Comparison of ENCODE assay signal across 8 mouse cellular contexts in the genomic region with DNA sequence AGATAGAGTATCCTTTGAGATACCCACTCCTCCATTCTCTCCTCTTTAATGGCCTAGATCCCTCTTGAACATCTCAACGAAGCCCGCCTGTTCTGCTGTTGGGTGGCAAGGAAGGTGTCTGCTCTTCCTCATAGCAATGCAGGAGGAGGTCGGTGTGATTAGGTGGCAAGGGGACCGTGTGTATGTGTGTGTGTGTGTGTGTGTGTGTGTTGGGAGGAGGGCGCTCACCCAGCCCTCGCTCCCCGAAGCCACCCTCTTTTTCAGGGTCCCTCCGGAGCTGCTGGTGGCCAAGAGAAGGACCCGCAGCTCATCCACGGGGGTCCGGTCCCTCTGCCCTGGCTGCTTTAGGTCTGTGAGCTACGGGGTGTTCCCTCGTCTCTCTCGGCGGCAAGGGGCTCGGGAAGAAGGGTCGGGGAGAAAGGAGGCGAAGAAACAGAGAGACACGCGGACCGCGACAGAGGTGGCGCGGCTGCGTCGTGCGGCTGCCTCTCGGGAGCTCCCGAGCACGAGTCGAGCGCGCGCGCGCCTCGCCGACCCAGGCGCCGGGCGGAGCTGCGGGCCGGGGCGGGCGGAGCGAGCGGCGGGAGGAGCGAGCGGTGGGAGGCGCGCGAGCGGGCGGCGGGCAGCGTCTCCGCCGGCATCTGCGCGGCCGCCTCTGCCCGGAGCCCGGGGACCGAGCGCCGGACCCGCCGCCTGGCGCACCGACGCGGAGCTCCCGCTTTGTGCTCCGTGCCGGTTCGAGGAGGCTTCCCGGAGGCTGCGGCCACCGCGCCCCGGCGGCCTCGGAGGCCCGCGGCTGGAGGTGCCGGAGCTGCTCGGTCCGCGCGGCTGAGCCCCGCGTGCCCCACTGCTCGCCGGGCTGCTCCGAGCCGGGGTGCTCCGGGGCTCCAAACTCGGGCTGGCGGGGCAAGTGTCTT. TPM values are rescaled to one million over a fixed set of nuclear protein-coding genes. Genes with fewer than 3 reads are reported as not detected.
DNase-seq lines count a peak whose midpoint lies in the region; ATAC-seq and TF ChIP-seq lines count a peak whose summit lies in the region.

A gene (plus strand): TSS at position 547 of the 917 bp plus-strand sequence.

- H3K9ac ChIP-seq in heart, embryonic 12.5 days, result peak within 1 kb of the TSS; percentile 76
- H3K9ac ChIP-seq in kidney, embryonic 16.5 days (replicated peaks; ENCODE audit: low read length), result peak within 1 kb of the TSS; percentile 79
- peak within 1 kb of the TSS; percentile 74 for H3K9ac ChIP-seq in liver, embryonic 13.5 days
- H3K9ac ChIP-seq in stomach, embryonic 14.5 days (replicated peaks; ENCODE audit: low read depth, low read length), result peak within 1 kb of the TSS; percentile 67

- peak; percentile 63; the same call in 1 of the 2 replicates for TF ChIP-seq POLR2A in bone marrow macrophage, adult 2 months (IDR thresholded peaks at IDR 0.05; ENCODE audit: borderline replicate concordance, low read depth, low read length)
- TF ChIP-seq POLR2A in embryonic fibroblast, embryonic 13.5 days (IDR thresholded peaks at IDR 0.05; ENCODE audit: low read depth, low read length), result peak; percentile 89

- H3K9me3 ChIP-seq in heart, embryonic 12.5 days (replicated peaks), result no peaks in the 10 kb centered on the region
- no peaks in the 10 kb centered on the region for H3K9me3 ChIP-seq in kidney, embryonic 16.5 days (ENCODE audit: low read length)
- no peaks in the 10 kb centered on the region for H3K9me3 ChIP-seq in liver, embryonic 13.5 days (replicated peaks)
- H3K9me3 ChIP-seq in stomach, embryonic 14.5 days (ENCODE audit: control insufficient read depth, low read depth, low read length), result no peaks in the 10 kb centered on the region

- under 1% methylated on average over 85 of the region's 100 CpGs for WGBS in heart, embryonic 12.5 days
- under 1% methylated on average over 63 of the region's 100 CpGs for WGBS in kidney, embryonic 16.5 days
- WGBS in liver, embryonic 13.5 days (ENCODE audit: insufficient replicate concordance), result under 1% methylated on average over 77 of the region's 100 CpGs
- under 1% methylated on average over 77 of the region's 100 CpGs for WGBS in stomach, embryonic 14.5 days

- H3K36me3 ChIP-seq in C2C12 (ENCODE audit: control insufficient read depth, insufficient read depth), result no peaks in the 10 kb centered on the region
- H3K36me3 ChIP-seq in heart, embryonic 12.5 days, result no peaks in the 10 kb centered on the region
- H3K36me3 ChIP-seq in kidney, embryonic 16.5 days (ENCODE audit: insufficient read depth, low read length), result no peaks in the 10 kb centered on the region
- H3K36me3 ChIP-seq in liver, embryonic 13.5 days, result no peaks in the 10 kb centered on the region
- no peaks in the 10 kb centered on the region for H3K36me3 ChIP-seq in stomach, embryonic 14.5 days (ENCODE audit: control insufficient read depth, insufficient read depth, low read length)

- peak; percentile 84 for ATAC-seq in heart, embryonic 12.5 days (ENCODE audit: insufficient number of reproducible peaks, low FRiP score)
- ATAC-seq in kidney, embryonic 16.5 days (ENCODE audit: low FRiP score, low TSS enrichment), result peak; percentile 88
- ATAC-seq in liver, embryonic 13.5 days (ENCODE audit: low read depth), result peak; percentile 85
- peak; percentile 85 for ATAC-seq in stomach, embryonic 14.5 days (ENCODE audit: insufficient number of reproducible peaks, insufficient read depth, low FRiP score, low read depth)

- peak within 1 kb of the TSS; percentile 28 for H3K27ac ChIP-seq in bone marrow macrophage, adult 2 months (ENCODE audit: insufficient read depth, low read depth, low read length)
- peak within 1 kb of the TSS; percentile 47 for H3K27ac ChIP-seq in embryonic fibroblast, embryonic 13.5 days (ENCODE audit: insufficient read depth, low read length)
- peak within 1 kb of the TSS; percentile 22; the same call in 1 of the 2 replicates for H3K27ac ChIP-seq in heart, embryonic 12.5 days (ENCODE audit: poor library complexity, severe bottlenecking)
- peak within 1 kb of the TSS; percentile 50 for H3K27ac ChIP-seq in kidney, embryonic 16.5 days (ENCODE audit: low read length)
- H3K27ac ChIP-seq in liver, embryonic 13.5 days, result no peak within 1 kb of the TSS
- peak within 1 kb of the TSS; percentile 68 for H3K27ac ChIP-seq in stomach, embryonic 14.5 days (ENCODE audit: low read length)

- H3K79me2 ChIP-seq in C2C12 (ENCODE audit: control insufficient read depth, insufficient read depth), result peaks cover 40% of the 10 kb centered on the region

- H3K4me3 ChIP-seq in C2C12 (ENCODE audit: insufficient read depth, poor library complexity, severe bottlenecking), result peak within 1 kb of the TSS; percentile 63
- H3K4me3 ChIP-seq in bone marrow macrophage, adult 2 months (ENCODE audit: insufficient read depth, low read length), result peak within 1 kb of the TSS; percentile 77
- peak within 1 kb of the TSS; percentile 52 for H3K4me3 ChIP-seq in embryonic fibroblast, embryonic 13.5 days (ENCODE audit: insufficient read depth, low read length)
- H3K4me3 ChIP-seq in heart, embryonic 12.5 days, result peak within 1 kb of the TSS; percentile 83
- H3K4me3 ChIP-seq in kidney, embryonic 16.5 days (ENCODE audit: low read length), result peak within 1 kb of the TSS; percentile 82
- H3K4me3 ChIP-seq in liver, embryonic 13.5 days (replicated peaks), result peak within 1 kb of the TSS; percentile 71
- H3K4me3 ChIP-seq in stomach, embryonic 14.5 days (ENCODE audit: low read depth, low read length), result peak within 1 kb of the TSS; percentile 83

- H3K79me3 ChIP-seq in C2C12 (ENCODE audit: low read depth), result peaks cover 23% of the 10 kb centered on the region

- no peak for TF ChIP-seq CTCF in C2C12 (IDR thresholded peaks at IDR 0.05; ENCODE audit: control insufficient read depth, insufficient read depth, insufficient read length)
- no peak for TF ChIP-seq CTCF in bone marrow macrophage, adult 2 months (IDR thresholded peaks at IDR 0.05; ENCODE audit: low read depth, low read length)
- TF ChIP-seq CTCF in embryonic fibroblast, embryonic 13.5 days (IDR thresholded peaks at IDR 0.05; ENCODE audit: borderline replicate concordance, insufficient read depth, low read length), result no peak

- peak; percentile 46 for DNase-seq in liver, embryonic 13.5 days
- DNase-seq in natural killer cell, adult 2 months (ENCODE audit: low spot score in 2 of 2), result peak; percentile 7 to 45

- peak within 1 kb of the TSS; percentile 89 for H3ac ChIP-seq in C2C12 (ENCODE audit: control insufficient read depth, insufficient read length, low read depth)

- no peaks in the 10 kb centered on the region for H3K27me3 ChIP-seq in C2C12 (ENCODE audit: control insufficient read depth, insufficient read depth, insufficient read length)
- peaks cover 13% of the 10 kb centered on the region for H3K27me3 ChIP-seq in heart, embryonic 12.5 days (replicated peaks)
- H3K27me3 ChIP-seq in kidney, embryonic 16.5 days (ENCODE audit: insufficient read depth, low read length), result peaks cover 9% of the 10 kb centered on the region
- peaks cover 40% of the 10 kb centered on the region for H3K27me3 ChIP-seq in liver, embryonic 13.5 days
- H3K27me3 ChIP-seq in stomach, embryonic 14.5 days (ENCODE audit: control insufficient read depth, insufficient read depth, low read length), result 0 out of 2 replicates have a peak, but pooled peaks cover 2% of the 10 kb centered on the region

- peak within 1 kb of the TSS; percentile 93 for H3K4me2 ChIP-seq in heart, embryonic 12.5 days
- H3K4me2 ChIP-seq in kidney, embryonic 16.5 days (replicated peaks; ENCODE audit: low read depth, low read length), result peak within 1 kb of the TSS; percentile 95
- H3K4me2 ChIP-seq in liver, embryonic 13.5 days, result peak within 1 kb of the TSS; percentile 94
- H3K4me2 ChIP-seq in stomach, embryonic 14.5 days (replicated peaks; ENCODE audit: low read depth, low read length), result peak within 1 kb of the TSS; percentile 75

- H3K4me1 ChIP-seq in bone marrow macrophage, adult 2 months (ENCODE audit: control insufficient read depth, insufficient read depth, low read length), result peaks cover 16% of the 10 kb centered on the region
- peaks cover 15% of the 10 kb centered on the region for H3K4me1 ChIP-seq in embryonic fibroblast, embryonic 13.5 days (ENCODE audit: control insufficient read depth, insufficient read depth, low read length)
- H3K4me1 ChIP-seq in heart, embryonic 12.5 days (replicated peaks), result peaks cover 29% of the 10 kb centered on the region
- peaks cover 34% of the 10 kb centered on the region for H3K4me1 ChIP-seq in kidney, embryonic 16.5 days (ENCODE audit: insufficient read depth, low read length)
- H3K4me1 ChIP-seq in liver, embryonic 13.5 days (replicated peaks), result peaks cover 34% of the 10 kb centered on the region
- peaks cover 14% of the 10 kb centered on the region for H3K4me1 ChIP-seq in stomach, embryonic 14.5 days (ENCODE audit: control insufficient read depth, insufficient read depth, low read length)

TF ChIP-seq in C2C12, 6 proteins besides CTCF, POLR2A, EP300 and RAD21:
- TF ChIP-seq CEBPB (IDR thresholded peaks at IDR 0.05; ENCODE audit: low read depth), result no peak
- peak; percentile 34 for TF ChIP-seq MAX (IDR thresholded peaks at IDR 0.05)
- TF ChIP-seq USF1 (IDR thresholded peaks at IDR 0.05; ENCODE audit: low read depth), result no peak
- TF ChIP-seq MYOG (IDR thresholded peaks at IDR 0.05; ENCODE audit: control insufficient read depth, extremely low read depth, insufficient read length), result no peak
- no peak for TF ChIP-seq MYOD1 (IDR thresholded peaks at IDR 0.05; ENCODE audit: control insufficient read depth, insufficient read length, low read depth)
- TF ChIP-seq FOSL1 (IDR thresholded peaks at IDR 0.05; ENCODE audit: insufficient read depth, low read length, poor library complexity, severe bottlenecking), result no peak
TF ChIP-seq in C2C12: peak in this region for 1.

RNA-seq across cellular contexts. Expression of the gene that starts here (rescaled TPM):
- 35.7 TPM for polyA plus RNA-seq in C2C12 (2012; fragmentation: generic; extraction: Trizol)
- 11.2 TPM in 2 replicates for polyA plus RNA-seq in bone marrow macrophage, adult 2 months (2012; ENCODE audit: insufficient read depth, insufficient read length, missing spikeins)
- 46.2 and 52.0 TPM in 2 replicates for polyA plus RNA-seq in embryonic fibroblast, embryonic 13.5 days (2011; ENCODE audit: insufficient read length, low read depth, missing spikeins)
- 18.9 and 19.0 TPM in 2 replicates for polyA plus RNA-seq in heart, embryonic 12.5 days (2016; fragmentation: Nextera tagmentation; extraction: Ambion mirVana)
- polyA plus RNA-seq in kidney, embryonic 16.5 days (2015; fragmentation: Nextera tagmentation; extraction: Ambion mirVana), result 22.8 and 24.1 TPM in 2 replicates
- 4.3 and 4.9 TPM in 2 replicates for polyA plus RNA-seq in liver, embryonic 13.5 days (2015; fragmentation: Nextera tagmentation; extraction: Ambion mirVana)
- 34.3 and 44.7 TPM in 2 replicates for polyA plus RNA-seq in stomach, embryonic 14.5 days (2014; fragmentation: Nextera tagmentation; extraction: Ambion mirVana)
